22 mouse cellular contexts compared by ENCODE assay signal in the genomic region with DNA sequence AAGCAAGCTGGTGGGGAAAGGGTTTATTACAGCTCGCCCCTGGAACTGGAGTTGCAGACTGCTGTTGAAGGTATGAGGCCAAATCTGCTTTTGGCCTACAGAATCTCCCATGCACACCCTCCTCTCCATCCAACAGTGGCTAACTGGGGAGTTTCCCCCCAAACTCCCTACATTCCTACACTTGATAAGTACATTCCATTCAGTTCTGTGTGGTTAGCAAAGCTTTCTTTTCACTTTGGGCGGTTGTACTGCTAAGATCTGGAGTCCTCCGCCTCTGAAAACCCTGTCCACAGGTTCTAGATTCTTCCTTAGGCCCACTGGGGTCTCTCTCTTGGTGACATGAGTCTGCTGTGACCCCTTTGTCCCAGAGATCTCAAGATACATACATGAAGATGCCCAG. TPM values are rescaled to one million over a fixed set of nuclear protein-coding genes. Genes with fewer than 3 reads are reported as not detected.
A peak's percentile ranks its signal among the peaks of the same experiment; 100 is the strongest.
DNase-seq lines count a peak whose midpoint lies in the region; ATAC-seq and TF ChIP-seq lines count a peak whose summit lies in the region.
"Had no signal": no experiment of that assay in that cellular context is flagged by ENCODE, and none has a peak within 500 bp of the region (broad histone marks: within the 10 kb centered on the region; RNA-seq: fewer than 3 reads in every experiment).

No protein-coding gene starts in this region.

- H3K36me3 ChIP-seq in kidney, postnatal 0 days (ENCODE audit: insufficient read depth, low read length): peaks cover 5% of the 10 kb centered on the region; the same call in 1 of the 2 replicates
- H3K36me3 ChIP-seq in testis, adult 2 months (ENCODE audit: control insufficient read depth, insufficient read depth, low read length): peaks cover 2% of the 10 kb centered on the region; the same call in 1 of the 2 replicates

- TF ChIP-seq POLR2A in testis, adult 2 months (IDR thresholded peaks at IDR 0.05; ENCODE audit: control insufficient read depth, low read depth, low read length): no peak

- H3K9me3 ChIP-seq in kidney, postnatal 0 days (replicated peaks; ENCODE audit: low read length): no peaks in the 10 kb centered on the region
- H3K9me3 ChIP-seq: embryonic facial prominence, embryonic 12.5 days; forebrain, embryonic 15.5 days; limb, embryonic 13.5 days had no signal

- no peak for TF ChIP-seq CTCF in kidney, postnatal 0 days (IDR thresholded peaks at IDR 0.05; ENCODE audit: low read depth)
- TF ChIP-seq CTCF in testis, adult 2 months (IDR thresholded peaks at IDR 0.05; ENCODE audit: control insufficient read depth, insufficient read depth, insufficient replicate concordance, low read depth, low read length): no peak

- H3K27me3 ChIP-seq in kidney, postnatal 0 days (ENCODE audit: insufficient read depth, low read length): no peaks in the 10 kb centered on the region
- H3K27me3 ChIP-seq in testis, adult 2 months (ENCODE audit: control insufficient read depth, insufficient read depth, low read length): no peaks in the 10 kb centered on the region
- H3K27me3 ChIP-seq: embryonic facial prominence, embryonic 12.5 days; forebrain, embryonic 15.5 days; limb, embryonic 13.5 days had no signal

- H3K4me2 ChIP-seq in kidney, postnatal 0 days (ENCODE audit: low read length): peak overlapping the region; percentile 39; the same call in 1 of the 2 replicates
- H3K4me2 ChIP-seq: embryonic facial prominence, embryonic 12.5 days; forebrain, embryonic 15.5 days; limb, embryonic 13.5 days; lung, embryonic 14.5 days; midbrain, embryonic 11.5 days had no signal

- 72% methylated on average over 3 of the region's 3 CpGs for WGBS in kidney, postnatal 0 days

- intact Hi-C loops in heart, postnatal 36 days (cut with DNase I): loop anchor here (10.0 kb wide), 2 partner anchors 120 to 620 kb away; no protein-coding TSS in a partner anchor

- H3K4me3 ChIP-seq in kidney, postnatal 0 days (replicated peaks; ENCODE audit: low read depth, low read length): no peak overlapping the region
- no peak overlapping the region for H3K4me3 ChIP-seq in testis, adult 2 months (ENCODE audit: control insufficient read depth, low read depth, low read length)
- H3K4me3 ChIP-seq: embryonic facial prominence, embryonic 12.5 days; forebrain, embryonic 15.5 days; limb, embryonic 13.5 days had no signal

- ATAC-seq in kidney, postnatal 0 days (replicated peaks; ENCODE audit: low FRiP score, low read depth): no peak
- ATAC-seq: forebrain, embryonic 15.5 days; hindbrain, embryonic 16.5 days; intestine, embryonic 16.5 days had no signal

- H3K4me1 ChIP-seq in kidney, postnatal 0 days (replicated peaks; ENCODE audit: insufficient read depth, low read length): peaks cover 11% of the 10 kb centered on the region
- peaks cover 4% of the 10 kb centered on the region for H3K4me1 ChIP-seq in testis, adult 2 months (ENCODE audit: control insufficient read depth, insufficient read depth, low read length)
- H3K4me1 ChIP-seq: embryonic facial prominence, embryonic 12.5 days; forebrain, embryonic 15.5 days; limb, embryonic 13.5 days had no signal

- peak; percentile 90 for DNase-seq in heart, adult 11 months
- DNase-seq in heart, postnatal 36 days: no peak
- DNase-seq in kidney, postnatal 0 days (ENCODE audit: low spot score): peak; percentile 40
- DNase-seq in kidney, adult 9 months: no peak
- DNase-seq in testis, postnatal 10 days (ENCODE audit: low spot score): no peak
- no peak for DNase-seq in left cerebral cortex, adult 8-10 months (ENCODE audit: low spot score in 2 of 2)
- no peak for DNase-seq in gastrocnemius, postnatal 4 days (ENCODE audit: low spot score in 2 of 2)
- DNase-seq: adrenal gland, postnatal 14 days; cerebellum, adult 9-11 months; gastrocnemius, postnatal 14 days; lung, embryonic 14.5 days; thymus, postnatal 25 days had no signal

- peak overlapping the region; percentile 85 for H3K27ac ChIP-seq in kidney, postnatal 0 days
- peak overlapping the region; percentile 46; the same call in 1 of the 2 replicates for H3K27ac ChIP-seq in testis, adult 2 months (ENCODE audit: control insufficient read depth, insufficient read depth, low read depth, low read length)
- H3K27ac ChIP-seq: embryonic facial prominence, embryonic 12.5 days; forebrain, embryonic 15.5 days; limb, embryonic 13.5 days; stomach, postnatal 0 days had no signal

- H3K9ac ChIP-seq in kidney, postnatal 0 days (ENCODE audit: low read depth, low read length): 0 out of 2 replicates have a peak overlapping the region, but pooled peaks have one; percentile 29
- H3K9ac ChIP-seq: embryonic facial prominence, embryonic 12.5 days; forebrain, embryonic 15.5 days; limb, embryonic 13.5 days; lung, embryonic 14.5 days had no signal

RNA-seq across cellular contexts. Expression of a gene that starts 19.8 kb away (rescaled TPM):
- total RNA-seq in heart, postnatal 36 days (2021): 10 to 100 TPM; 19.9 to 20.1 TPM
- polyA plus RNA-seq in kidney, postnatal 0 days (2015; fragmentation: Nextera tagmentation; extraction: Ambion mirVana): 26.6 and 30.9 TPM in 2 replicates
- 27.1 and 27.5 TPM in 2 replicates for polyA plus RNA-seq in testis, adult 2 months (2012; rRNA removed)
- 10 to 100 TPM; 29.5 to 37.0 (median 34.2) TPM for total RNA-seq in left cerebral cortex, adult 8-10 months (2022)
- total RNA-seq in gastrocnemius, postnatal 4 days (2021): 10 to 100 TPM; 20.6 to 21.7 TPM

RNA-seq across cellular contexts. Expression of a gene that starts 34.4 kb away (rescaled TPM):
- total RNA-seq in heart, postnatal 36 days (2021): 1 to 10 TPM; 3.6 to 4.0 TPM
- polyA plus RNA-seq in kidney, postnatal 0 days (2015; fragmentation: Nextera tagmentation; extraction: Ambion mirVana): 0.50 and 0.76 TPM in 2 replicates
- polyA plus RNA-seq in testis, adult 2 months (2012; rRNA removed): 0.48 and 0.57 TPM in 2 replicates
- total RNA-seq in left cerebral cortex, adult 8-10 months (2022): 1 to 10 TPM; 3.8 to 4.7 (median 4.4) TPM
- 1 to 10 TPM; 1.0 to 1.4 TPM for total RNA-seq in gastrocnemius, postnatal 4 days (2021)
- total RNA-seq: hematopoietic stem cell, adult 5-6 weeks; monocyte, adult 5-6 weeks had no signal

Comparison
In these comparisons a context has a peak if more than half of its experiments do, and no peak if none do; other contexts are left out.
1. DNase-seq: peak in heart, adult 11 months (single experiment) and kidney, postnatal 0 days (single experiment); none in heart, postnatal 36 days (0 of 2), kidney, adult 9 months (single experiment), testis, postnatal 10 days (single experiment), left cerebral cortex, adult 8-10 months (0 of 2) and gastrocnemius, postnatal 4 days (0 of 2).